Mouse (Mus musculus) liver, adult 2 months (tissue): Measurements from ENCODE around the gene Dnajc7. TPM values are rescaled to one million over a fixed set of nuclear protein-coding genes. Genes with fewer than 3 reads are reported as not detected.

Source experiments
- DNase-seq: peaks from one replicate; pipeline ENCODE4 v3.0.0-alpha.2; 2011; ENCODE audit warnings: low read depth, low spot score; ENCODE audit errors: extremely low read depth
- H3K27ac ChIP-seq: fragments of 200-500 bp; replicated peaks from 2 replicates; pipeline ENCODE4 v1.5.1; 2012; ENCODE audit warnings: low read depth, mild to moderate bottlenecking, control low read depth, inconsistent platforms, low read length; ENCODE audit not compliant: insufficient read depth
- H3K27me3 ChIP-seq: fragments of 200-500 bp; 2 replicates; pipeline ENCODE4 v1.6.1; 2012; ENCODE audit warnings: mild to moderate bottlenecking, moderate library complexity, low read length, inconsistent platforms; ENCODE audit not compliant: control insufficient read depth, insufficient read depth
- H3K36me3 ChIP-seq: fragments of 200-500 bp; 2 replicates; pipeline ENCODE4 v1.6.1; 2012; ENCODE audit warnings: low read length, inconsistent platforms; ENCODE audit not compliant: control insufficient read depth, insufficient read depth
- H3K4me1 ChIP-seq: fragments of 200-500 bp; 2 replicates; pipeline ENCODE4 v1.6.1; 2011; ENCODE audit warnings: low read length; ENCODE audit not compliant: control insufficient read depth, insufficient read depth
- H3K4me3 ChIP-seq: fragments of 200-500 bp; 2 replicates; pipeline ENCODE4 v1.5.1; 2011; ENCODE audit warnings: low read depth, mild to moderate bottlenecking, control low read depth, low read length, moderate library complexity; ENCODE audit not compliant: insufficient read depth
- H3K79me2 ChIP-seq: fragments of 200-500 bp; 2 replicates; pipeline ENCODE4 v1.6.1; 2012; ENCODE audit warnings: inconsistent platforms, mild to moderate bottlenecking, low read length, moderate library complexity; ENCODE audit not compliant: control insufficient read depth, insufficient read depth
- H3K9ac ChIP-seq: fragments of 200-500 bp; 2 replicates; pipeline ENCODE4 v1.6.1; 2012; ENCODE audit warnings: low read depth, mild to moderate bottlenecking, control low read depth, inconsistent platforms, low read length
- CTCF ChIP-seq: fragments of 200-500 bp; IDR thresholded peaks from 2 replicates; pipeline ENCODE4 v1.5.1; 2011; ENCODE audit warnings: low read depth, low read length, control low read depth
- POLR2A ChIP-seq: fragments of 200-500 bp; IDR thresholded peaks from 2 replicates; pipeline ENCODE4 v1.6.1; 2011; ENCODE audit warnings: low read length, control low read depth; ENCODE audit not compliant: insufficient read depth; ENCODE audit errors: extremely low read depth
- WGBS: fragments of 180-500 bp; shearing (Covaris S2); methylation state at CpG from one replicate; pipeline ENCODE4 v1.1.7; 2018; 5-methylcytosine and 5-hydroxymethylcytosine counted together
- polyA plus RNA-seq: library from polyadenylated mRNA; depleted of rRNA; stranded (reverse); fragments of >200 nt; gene quantifications from 2 replicates; pipeline ENCODE4 v1.2.3, GENCODE M21; 2012
- total RNA-seq: library from RNA; depleted of rRNA; stranded (reverse); fragments of >200 nt; gene quantifications from 2 replicates; pipeline ENCODE4 v1.2.3, GENCODE M21; 2014

The Dnajc7 gene
- total and polyA plus RNA-seq, 2 experiments: 16.1 to 44.7 TPM

DNA sequence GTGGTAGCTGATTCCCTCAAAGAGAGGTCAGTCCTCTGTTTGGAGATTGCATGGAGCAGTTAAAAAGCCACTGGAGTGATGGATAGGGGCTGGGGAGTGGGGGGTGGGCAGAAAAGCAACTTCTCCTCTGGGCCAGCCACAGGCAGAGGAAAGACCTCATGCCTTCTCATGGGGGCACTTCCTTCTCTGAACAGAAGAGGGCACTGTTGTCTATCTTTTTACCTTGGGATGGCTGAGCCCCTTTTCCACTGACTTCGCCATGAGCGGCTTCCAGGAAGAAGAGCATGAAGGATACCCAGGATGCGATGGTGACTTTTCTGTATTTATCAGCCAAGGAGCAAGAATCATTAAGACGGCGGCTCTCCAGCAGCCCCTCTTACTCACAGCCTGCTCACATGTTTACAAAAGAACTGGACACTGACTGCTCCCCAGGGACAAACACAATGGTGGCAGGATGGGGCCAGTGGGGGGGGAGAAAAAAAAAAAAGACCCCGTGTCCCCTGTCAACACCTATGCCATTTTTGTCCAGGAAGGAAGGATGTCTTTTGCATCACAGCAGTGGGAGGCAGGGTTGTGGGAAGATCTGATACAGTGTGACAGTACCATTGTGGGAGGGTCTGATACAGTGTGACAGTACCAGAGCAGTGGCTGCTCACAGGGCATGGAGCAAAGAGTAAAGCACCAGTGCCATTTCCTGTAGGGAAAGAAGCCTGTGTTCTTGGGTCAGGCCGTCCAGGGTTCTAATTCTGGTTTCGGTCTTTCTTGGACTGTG is 49.4 kb downstream of the Dnajc7 start:
- Histone ChIP-seq H3K27ac (no peak overlapping the region), H3K9ac (peak overlapping the region; percentile 46; the same call in 1 of the 2 replicates), H3K4me3 (peak overlapping the region; percentile 27; the same call in 1 of the 2 replicates), H3K4me1 (peaks cover 3% of the 10 kb centered on the region; the same call in 1 of the 2 replicates), H3K36me3 (no peaks in the 10 kb centered on the region), H3K27me3 (no peaks in the 10 kb centered on the region), H3K79me2 (no peaks in the 10 kb centered on the region)
- peak; percentile 78 for TF ChIP-seq CTCF
- TF ChIP-seq POLR2A: no peak
- WGBS: 11% methylated on average over 8 of the region's 8 CpGs
- peak; percentile 41 for DNase-seq

DNA sequence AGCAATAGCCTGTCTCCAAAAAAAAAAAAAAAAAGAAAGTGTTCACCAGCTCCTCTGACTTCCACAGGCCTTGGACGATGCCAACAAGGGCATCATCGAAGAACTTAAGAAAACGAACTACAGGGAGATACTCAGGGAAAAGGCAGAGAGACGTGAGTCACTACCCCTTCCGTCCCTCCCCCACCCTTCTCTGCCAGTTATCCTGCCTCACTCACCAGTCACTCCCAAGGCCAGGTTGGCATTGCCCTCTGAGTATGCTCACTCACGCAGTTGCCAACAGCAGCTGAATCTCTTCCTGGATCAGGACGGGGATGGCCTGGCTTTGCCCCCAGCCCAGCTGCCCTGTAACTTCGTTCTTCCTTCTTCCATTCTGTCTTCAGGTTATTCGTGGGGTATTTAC is 50.2 kb downstream of the Dnajc7 start:
- H3K4me3 ChIP-seq: no peak overlapping the region
- no peak overlapping the region for H3K9ac ChIP-seq
- no peak for DNase-seq
- H3K79me2 ChIP-seq: no peaks in the 10 kb centered on the region
- no peak overlapping the region for H3K27ac ChIP-seq
- H3K27me3 ChIP-seq: no peaks in the 10 kb centered on the region
- H3K36me3 ChIP-seq: no peaks in the 10 kb centered on the region
- peaks cover 3% of the 10 kb centered on the region; the same call in 1 of the 2 replicates for H3K4me1 ChIP-seq
- WGBS: 71% methylated on average over 9 of the region's 9 CpGs
- TF ChIP-seq CTCF: no peak

DNA sequence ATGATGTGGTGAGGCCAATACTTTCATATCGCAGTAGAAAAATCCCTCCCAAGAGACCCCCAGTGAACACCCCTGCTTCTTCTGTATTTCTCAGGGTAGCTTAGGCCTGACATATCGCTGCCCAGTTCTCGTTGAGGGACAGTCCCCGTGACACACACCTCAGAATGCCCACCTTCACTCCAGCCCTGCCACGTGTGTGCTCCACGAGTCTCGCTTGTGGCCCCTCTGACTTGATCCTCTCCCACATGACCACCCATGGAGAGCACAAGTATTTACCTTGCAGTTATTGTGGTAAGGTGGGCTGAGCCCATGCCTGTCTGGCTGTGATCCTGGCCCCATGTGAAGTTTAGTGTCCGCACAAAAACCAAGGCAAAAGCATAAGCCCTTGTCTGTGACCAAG is 51.3 kb downstream of the Dnajc7 start:
- Histone ChIP-seq H3K4me3 (no peak overlapping the region), H3K36me3 (no peaks in the 10 kb centered on the region), H3K79me2 (no peaks in the 10 kb centered on the region), H3K9ac (no peak overlapping the region), H3K27ac (no peak overlapping the region), H3K4me1 (no peaks in the 10 kb centered on the region; the same call in 1 of the 2 replicates), H3K27me3 (no peaks in the 10 kb centered on the region)
- TF ChIP-seq CTCF (no peak), POLR2A (no peak)
- WGBS: 90% methylated on average over 8 of the region's 8 CpGs
- no peak for DNase-seq

DNA sequence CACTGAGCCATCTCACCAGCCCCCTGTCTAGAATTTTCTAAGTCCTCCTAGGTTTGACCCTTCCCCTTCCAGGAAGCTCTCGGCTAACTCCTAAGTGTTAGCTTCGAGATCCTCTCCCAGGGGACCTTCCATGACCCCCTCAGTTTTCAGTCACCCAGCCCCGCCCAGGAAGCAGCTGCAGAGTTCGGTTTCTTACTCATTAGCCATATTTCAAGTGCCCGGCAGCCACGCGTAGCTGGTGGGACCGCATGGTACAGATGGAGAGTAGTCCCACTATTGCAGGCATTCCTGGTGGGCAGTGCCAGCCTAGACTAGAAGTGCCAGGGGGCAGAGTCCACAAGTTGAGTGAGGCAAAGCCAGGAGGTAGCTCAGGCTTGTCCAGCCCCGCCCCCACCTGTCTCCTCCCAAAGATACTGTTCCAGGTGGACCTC is 52.1 kb downstream of the Dnajc7 start:
- Histone ChIP-seq H3K36me3 (no peaks in the 10 kb centered on the region), H3K4me1 (no peaks in the 10 kb centered on the region; the same call in 1 of the 2 replicates), H3K9ac (no peak overlapping the region), H3K4me3 (no peak overlapping the region), H3K27ac (no peak overlapping the region), H3K79me2 (no peaks in the 10 kb centered on the region), H3K27me3 (no peaks in the 10 kb centered on the region)
- WGBS: 61% methylated on average over 9 of the region's 9 CpGs
- no peak for TF ChIP-seq POLR2A
- TF ChIP-seq CTCF: no peak
- DNase-seq: no peak

DNA sequence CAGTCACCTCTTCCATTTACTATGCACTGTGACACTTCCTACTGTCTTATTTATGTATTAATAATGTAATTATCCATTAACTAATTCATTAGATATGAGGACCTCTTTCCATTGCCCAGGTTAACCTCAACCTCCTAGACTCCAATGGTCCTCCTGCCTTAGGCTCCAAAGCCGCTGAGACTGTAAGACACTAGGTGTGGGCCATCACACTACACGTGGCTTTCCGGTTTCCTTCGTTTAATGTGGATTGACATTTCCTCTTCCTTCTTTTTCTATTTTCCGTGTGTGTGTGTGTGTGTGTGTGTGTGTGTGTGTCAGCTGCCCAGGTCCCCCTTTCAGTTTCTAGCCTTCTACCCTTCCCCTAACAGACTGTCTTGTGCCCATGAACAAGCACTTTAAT is 52.7 kb downstream of the Dnajc7 start:
- H3K36me3 ChIP-seq: no peaks in the 10 kb centered on the region
- WGBS: 65% methylated on average over 5 of the region's 5 CpGs
- no peaks in the 10 kb centered on the region for H3K79me2 ChIP-seq
- TF ChIP-seq CTCF (no peak), POLR2A (no peak)
- H3K27ac ChIP-seq: no peak overlapping the region
- no peak for DNase-seq
- no peak overlapping the region for H3K9ac ChIP-seq
- no peaks in the 10 kb centered on the region for H3K27me3 ChIP-seq
- H3K4me1 ChIP-seq: no peaks in the 10 kb centered on the region; the same call in 1 of the 2 replicates
- H3K4me3 ChIP-seq: no peak overlapping the region

DNA sequence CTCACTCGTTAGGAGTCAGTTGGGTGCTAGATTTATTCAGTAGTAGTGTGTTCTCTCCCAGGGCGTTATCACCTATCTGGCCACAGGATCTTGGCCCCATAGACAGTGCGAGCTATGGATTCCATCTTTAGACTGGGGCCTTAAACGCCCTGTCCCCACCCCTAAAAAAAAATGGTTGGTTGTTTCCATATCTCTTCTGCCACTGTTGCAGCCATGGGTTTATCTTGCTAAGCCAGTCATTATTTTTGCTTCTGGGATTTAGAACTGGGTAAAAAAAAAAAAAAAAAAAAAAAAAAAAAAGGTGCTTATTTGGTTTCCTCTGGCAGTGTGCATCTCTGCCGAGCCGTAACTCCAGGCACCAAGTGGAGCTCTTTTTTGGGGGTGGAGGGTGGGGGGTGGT is 55.3 kb downstream of the Dnajc7 start:
- Histone ChIP-seq H3K27ac (no peak overlapping the region), H3K9ac (no peak overlapping the region), H3K4me1 (no peaks in the 10 kb centered on the region), H3K36me3 (no peaks in the 10 kb centered on the region), H3K27me3 (no peaks in the 10 kb centered on the region), H3K4me3 (no peak overlapping the region), H3K79me2 (no peaks in the 10 kb centered on the region)
- DNase-seq: no peak
- 88% methylated on average over 6 of the region's 6 CpGs for WGBS
- no peak for TF ChIP-seq CTCF
- no peak for TF ChIP-seq POLR2A
